Mouse (Mus musculus) ES-E14 (cell line): ENCODE measurements around the gene Afap1. TPM values are rescaled to one million over a fixed set of nuclear protein-coding genes. Genes with fewer than 3 reads are reported as not detected.

Experiments
- DNase-seq: peaks from one replicate; pipeline ENCODE4 v3.0.0-alpha.2; 2013; ENCODE audit warnings: low read depth, low spot score
- H3K27ac ChIP-seq: 2 replicates; pipeline ENCODE4 v1.5.1; 2012; ENCODE audit warnings: low read depth, mild to moderate bottlenecking, low read length, moderate library complexity, mixed read lengths; ENCODE audit not compliant: poor library complexity, insufficient read depth, severe bottlenecking
- H3K36me3 ChIP-seq: 2 replicates; pipeline ENCODE4 v1.6.1; 2012; ENCODE audit warnings: mild to moderate bottlenecking, low read length, moderate library complexity, mixed read lengths; ENCODE audit not compliant: control insufficient read depth, poor library complexity, insufficient read depth, severe bottlenecking
- H3K4me1 ChIP-seq, 2 experiments: fragments of 150-350 bp in 1 of 2; sonication (generic) in 1 of 2; 2 replicates each; pipeline ENCODE4 v1.6.1; 2012; ENCODE audit warnings: low read length in 2 of 2, mild to moderate bottlenecking in 1 of 2, mixed read lengths in 1 of 2; ENCODE audit not compliant: control insufficient read depth in 2 of 2, insufficient read depth in 2 of 2, poor library complexity in 1 of 2
- H3K4me3 ChIP-seq, 2 experiments: fragments of 150-350 bp in 1 of 2; sonication (generic) in 1 of 2; 2 replicates each; pipeline ENCODE4 v1.5.1; 2012; ENCODE audit warnings: low read length in 2 of 2, low read depth in 1 of 2, mild to moderate bottlenecking in 1 of 2, mixed read lengths in 1 of 2; ENCODE audit not compliant: insufficient read depth in 1 of 2, poor library complexity in 1 of 2, severe bottlenecking in 1 of 2
- H3K9ac ChIP-seq: 2 replicates; pipeline ENCODE4 v1.6.1; 2012; ENCODE audit warnings: low read depth, mild to moderate bottlenecking, low read length, mixed read lengths; ENCODE audit not compliant: poor library complexity, insufficient read depth, severe bottlenecking
- H3K9me3 ChIP-seq: fragments of 150-350 bp; sonication (generic); 2 replicates; pipeline ENCODE4 v1.6.1; 2012; ENCODE audit warnings: low read depth, mild to moderate bottlenecking, low read length; ENCODE audit not compliant: control insufficient read depth, insufficient read depth
- CHD2 ChIP-seq: IDR thresholded peaks from 2 replicates; pipeline ENCODE4 v1.6.1; 2014; ENCODE audit warnings: mild to moderate bottlenecking, low read depth, low read length, inconsistent platforms
- HCFC1 ChIP-seq: IDR thresholded peaks from 2 replicates; pipeline ENCODE4 v1.6.1; 2012; ENCODE audit warnings: low read length, inconsistent platforms, borderline replicate concordance; ENCODE audit not compliant: insufficient read depth
- MAFK ChIP-seq: IDR thresholded peaks from 2 replicates; pipeline ENCODE4 v1.6.1; 2014; ENCODE audit warnings: mild to moderate bottlenecking, low read depth, low read length, inconsistent platforms; ENCODE audit not compliant: insufficient read depth
- ZC3H11A ChIP-seq: IDR thresholded peaks from 2 replicates; pipeline ENCODE4 v1.6.1; 2012; ENCODE audit warnings: low read depth, mild to moderate bottlenecking, inconsistent platforms, low read length, borderline replicate concordance
- ZNF384 ChIP-seq: IDR thresholded peaks from 2 replicates; pipeline ENCODE4 v1.6.1; 2012; ENCODE audit warnings: low read depth, low read length, inconsistent platforms
- in situ Hi-C, 2 experiments: fragments of 600-800 bp; cut with MboI; formaldehyde crosslinking; loops; one replicate each; pipeline ENCODE4 v1.15.1; 2025; ENCODE audit warnings: low sequenced_read_pairs in 2 of 2, inconsistent platforms in 1 of 2; ENCODE audit not compliant: unreplicated experiment in 2 of 2
- total RNA-seq: library from RNA; depleted of rRNA; stranded (reverse); fragments of 300-350 nt; gene quantifications from 2 replicates; pipeline ENCODE4 v1.2.3, GENCODE M21; 2012

Afap1 gene
- total RNA-seq, 1 experiment, result 13.7 TPM

- in situ Hi-C loops, result no loop called here
- H3K9ac ChIP-seq, result no peak overlapping the region
- H3K36me3 ChIP-seq, result no peaks in the 10 kb centered on the region
- no peak for DNase-seq
- no peaks in the 10 kb centered on the region for H3K9me3 ChIP-seq
- no peak overlapping the region for H3K4me3 ChIP-seq
- H3K27ac ChIP-seq, result no peak overlapping the region
- TF ChIP-seq ZNF384 (no peak), MAFK (no peak), HCFC1 (no peak), ZC3H11A (no peak), CHD2 (no peak)
- peaks cover 0 to 9% of the 10 kb centered on the region in 2 experiments; a peak in 3 of 4 replicates for H3K4me1 ChIP-seq
Observed at GRCm38 (mm10) chr5:35938249-35939223, 45.4 kb downstream of the Afap1 start.

- no peak overlapping the region for H3K4me3 ChIP-seq
- H3K4me1 ChIP-seq, result peaks cover 0 to 11% of the 10 kb centered on the region in 2 experiments; a peak in 3 of 4 replicates
- H3K27ac ChIP-seq, result peak overlapping the region; percentile 49
- in situ Hi-C loops, result no loop called here
- H3K9ac ChIP-seq, result no peak overlapping the region
- no peaks in the 10 kb centered on the region for H3K9me3 ChIP-seq
- TF ChIP-seq ZC3H11A (no peak), CHD2 (no peak), HCFC1 (no peak), ZNF384 (no peak), MAFK (no peak)
- no peaks in the 10 kb centered on the region for H3K36me3 ChIP-seq
- DNase-seq, result no peak
Observed at GRCm38 (mm10) chr5:35939958-35940357, 46.8 kb downstream of the Afap1 start.

- Histone ChIP-seq H3K9ac (no peak overlapping the region), H3K4me3 (no peak overlapping the region), H3K9me3 (no peaks in the 10 kb centered on the region), H3K4me1 (peaks cover 0 to 26% of the 10 kb centered on the region in 2 experiments; a peak in 3 of 4 replicates), H3K27ac (no peak overlapping the region), H3K36me3 (no peaks in the 10 kb centered on the region)
- TF ChIP-seq ZC3H11A (no peak), CHD2 (no peak), ZNF384 (no peak), MAFK (no peak), HCFC1 (no peak)
- in situ Hi-C loops, result no loop called here
- no peak for DNase-seq
Observed at GRCm38 (mm10) chr5:35943541-35943940, 50.4 kb downstream of the Afap1 start.

- Histone ChIP-seq H3K9ac (no peak overlapping the region), H3K4me3 (no peak overlapping the region), H3K9me3 (no peaks in the 10 kb centered on the region), H3K36me3 (no peaks in the 10 kb centered on the region), H3K27ac (no peak overlapping the region), H3K4me1 (peaks cover 7 to 19% of the 10 kb centered on the region in 2 experiments; a peak in 2 of 4 replicates)
- no peak for DNase-seq
- in situ Hi-C loops, result no loop called here
- no peak for TF ChIP-seq HCFC1
- TF ChIP-seq ZC3H11A, result no peak
- TF ChIP-seq MAFK, result no peak
- no peak for TF ChIP-seq CHD2
- TF ChIP-seq ZNF384, result no peak
Observed at GRCm38 (mm10) chr5:35946841-35947240, 53.7 kb downstream of the Afap1 start.

- Histone ChIP-seq H3K4me3 (no peak overlapping the region), H3K9ac (no peak overlapping the region), H3K36me3 (no peaks in the 10 kb centered on the region), H3K27ac (peak overlapping the region; percentile 88; the same call in 1 of the 2 replicates), H3K9me3 (no peaks in the 10 kb centered on the region), H3K4me1 (peaks cover 7 to 20% of the 10 kb centered on the region in 2 experiments; a peak in 2 of 4 replicates)
- no peak for DNase-seq
- TF ChIP-seq CHD2 (no peak), ZNF384 (no peak), ZC3H11A (no peak), MAFK (no peak), HCFC1 (no peak)
- in situ Hi-C loops, result no loop called here
Observed at GRCm38 (mm10) chr5:35947427-35947826, 54.3 kb downstream of the Afap1 start.
